Mouse (Mus musculus) lung, adult 2 months (tissue): ENCODE data around the gene Unc45b. TPM values are rescaled to one million over a fixed set of nuclear protein-coding genes. Genes with fewer than 3 reads are reported as not detected.

Source experiments
- DNase-seq: peaks from one replicate; pipeline ENCODE4 v3.0.0; 2022
- H3K4me1 ChIP-seq: fragments of 200-500 bp; 2 replicates; pipeline ENCODE4 v1.6.1; 2011; ENCODE audit warnings: low read length; ENCODE audit not compliant: control insufficient read depth, insufficient read depth
- H3K4me3 ChIP-seq: fragments of 200-500 bp; replicated peaks from 2 replicates; pipeline ENCODE3; 2011; ENCODE audit warnings: low read depth, mild to moderate bottlenecking, control low read depth, low read length; ENCODE audit errors: extremely low read depth
- CTCF ChIP-seq: fragments of 200-500 bp; IDR thresholded peaks from 2 replicates; pipeline ENCODE4 v1.5.1; 2011; ENCODE audit warnings: mild to moderate bottlenecking, low read length, control low read depth; ENCODE audit not compliant: insufficient read depth
- POLR2A ChIP-seq: fragments of 200-500 bp; IDR thresholded peaks from 2 replicates; pipeline ENCODE4 v1.6.1; 2011; ENCODE audit warnings: low read depth, mild to moderate bottlenecking, control low read depth, low read length, borderline replicate concordance; ENCODE audit errors: extremely low read depth
- WGBS: fragments of 180-500 bp; shearing (Covaris S2); methylation state at CpG from one replicate; pipeline ENCODE4 v1.1.7; 2018; 5-methylcytosine and 5-hydroxymethylcytosine counted together
- polyA plus RNA-seq: library from polyadenylated mRNA; depleted of rRNA; stranded (reverse); fragments of >200 nt; gene quantifications from 2 replicates; pipeline ENCODE4 v1.2.3, GENCODE M21; 2012

Gene Unc45b
- polyA plus RNA-seq, 1 experiment: 19.0 TPM

DNA sequence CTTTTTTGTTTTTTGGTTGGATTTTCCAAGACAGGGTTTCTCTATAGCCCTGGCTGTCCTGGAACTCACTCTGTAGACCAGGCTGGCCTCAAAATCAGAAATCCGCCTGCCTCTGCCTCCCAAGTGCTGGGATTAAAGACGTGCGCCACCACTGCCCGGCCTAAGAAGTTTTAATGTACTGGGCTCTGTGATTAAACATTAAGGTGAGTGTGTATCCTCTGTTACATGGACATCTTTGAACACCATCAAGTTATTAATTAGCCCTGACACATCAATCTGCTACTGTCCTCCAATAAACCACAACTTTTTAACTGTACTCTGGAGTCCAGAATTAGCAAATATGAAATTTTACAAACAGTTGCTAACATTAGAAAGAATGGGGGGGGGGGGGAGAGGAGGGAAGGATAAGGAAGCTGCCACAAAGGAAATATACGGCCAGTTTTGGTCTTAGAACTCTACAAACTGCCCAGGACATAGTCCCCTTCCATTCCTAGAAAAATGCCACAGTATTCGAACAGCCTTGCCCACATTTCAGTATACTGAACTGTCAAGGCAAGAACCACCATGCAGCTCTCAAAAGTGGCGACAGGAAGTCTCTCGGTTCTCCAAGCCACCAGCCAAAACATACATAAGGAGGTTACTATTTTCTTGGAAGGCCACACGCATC lies 40.7 kb upstream of the Unc45b start:
- no peak for DNase-seq
- TF ChIP-seq CTCF: no peak
- no peak for TF ChIP-seq POLR2A
- 50% methylated on average over 9 of the region's 9 CpGs for WGBS
- H3K4me1 ChIP-seq: peaks cover 5% of the 10 kb centered on the region
- peak overlapping the region; percentile 86 for H3K4me3 ChIP-seq

DNA sequence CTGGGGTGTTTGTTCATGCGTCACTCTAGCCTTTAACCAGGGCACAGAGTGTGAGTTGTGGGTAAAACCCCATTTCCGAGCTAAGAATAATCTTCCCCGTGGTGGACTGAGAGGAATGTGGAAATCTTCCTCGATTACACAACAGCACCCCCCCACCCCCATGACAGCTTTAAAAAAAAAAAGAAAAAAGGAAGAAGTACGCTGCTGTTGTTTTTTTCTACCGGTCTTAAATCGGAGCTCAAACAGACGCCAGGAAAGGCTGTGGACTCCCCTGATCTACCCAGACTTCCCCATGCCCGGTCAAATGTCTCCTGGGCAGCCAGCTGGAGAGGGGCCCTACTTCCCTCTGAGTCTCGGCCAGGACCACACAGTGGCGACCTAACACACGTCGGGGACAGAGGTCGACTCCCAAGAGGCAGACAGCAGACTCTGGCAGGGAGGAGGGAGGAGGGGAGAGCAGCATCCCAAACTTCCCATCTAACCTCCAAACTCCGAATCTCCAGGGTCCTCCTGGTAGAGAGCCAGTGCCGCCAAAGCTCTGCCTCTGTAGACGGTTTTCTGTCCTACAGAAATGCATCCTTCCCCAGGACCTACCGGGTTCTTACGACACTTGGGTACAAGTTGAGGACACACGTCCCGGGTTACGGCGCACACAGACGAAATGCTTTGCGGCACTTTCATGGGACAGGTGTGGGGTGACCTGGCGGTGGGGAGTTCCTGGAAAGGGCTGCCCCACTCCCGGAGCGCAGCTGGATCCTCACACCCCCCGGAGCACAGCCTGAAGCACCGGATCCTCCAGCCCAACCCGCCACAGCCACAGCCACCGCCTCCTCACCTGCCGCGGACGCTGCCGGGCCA lies 39.9 kb upstream of the Unc45b start:
- DNase-seq: peak; percentile 66
- Histone ChIP-seq H3K4me3 (peak overlapping the region; percentile 86), H3K4me1 (peaks cover 5% of the 10 kb centered on the region)
- 0 out of 2 replicates have a peak, but pooled peaks have one; percentile 16 for TF ChIP-seq POLR2A
- TF ChIP-seq CTCF: no peak
- 1% methylated on average over 36 of the region's 36 CpGs for WGBS

DNA sequence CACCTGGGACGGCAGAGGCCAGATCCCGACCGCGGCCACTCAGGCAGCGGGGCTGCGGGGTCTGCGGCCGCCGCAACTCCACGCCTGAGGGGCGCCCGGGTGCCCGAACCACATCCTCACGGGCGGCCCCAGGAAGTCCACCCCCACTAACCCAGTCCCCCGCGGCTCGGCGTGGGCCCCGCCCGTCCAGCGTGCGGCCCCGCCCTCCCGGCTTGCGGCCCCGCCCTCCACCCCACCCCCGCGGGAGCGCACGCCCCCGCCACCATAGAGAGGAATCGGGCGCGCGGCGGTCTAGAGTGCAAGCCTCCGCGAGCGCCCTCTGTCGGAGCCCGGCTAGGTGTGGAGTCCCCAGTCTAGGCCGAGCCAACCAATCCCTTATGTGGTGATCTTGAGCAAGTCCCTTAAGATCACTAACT lies 39.3 kb upstream of the Unc45b start, which contains the start of gene Rffl:
Gene Rffl, minus strand, starts transcription at position 180 of the 416 bp plus-strand sequence.
- DNase-seq: peak; percentile 89
- peaks cover 5% of the 10 kb centered on the region for H3K4me1 ChIP-seq
- H3K4me3 ChIP-seq: peak within 1 kb of the TSS; percentile 86
- WGBS: under 1% methylated on average over 34 of the region's 43 CpGs
- peak; percentile 61 for TF ChIP-seq CTCF
- peak; percentile 26; the same call in 1 of the 2 replicates for TF ChIP-seq POLR2A

DNA sequence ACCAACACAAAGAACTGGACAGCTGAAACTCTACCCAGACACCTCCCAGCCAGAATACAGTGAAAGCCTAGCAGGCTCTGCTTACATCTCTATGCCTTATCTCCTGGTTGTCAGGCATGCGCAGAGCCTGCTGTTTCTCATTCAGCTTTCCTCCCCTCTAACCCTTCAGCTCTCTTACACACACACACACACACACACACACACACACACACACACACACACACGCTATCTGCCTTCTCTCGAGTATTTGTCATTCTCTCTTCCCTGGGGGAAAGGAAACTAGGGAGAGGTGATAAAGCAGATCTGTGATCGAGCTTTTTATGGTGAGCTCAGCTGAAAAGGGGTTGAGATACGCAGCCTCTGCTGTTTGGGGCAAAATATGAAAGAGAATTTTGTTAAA lies 35.4 kb upstream of the Unc45b start:
- H3K4me3 ChIP-seq: no peak overlapping the region
- no peak for TF ChIP-seq CTCF
- no peak for TF ChIP-seq POLR2A
- 56% methylated on average over 5 of the region's 5 CpGs for WGBS
- DNase-seq: no peak
- H3K4me1 ChIP-seq: peaks cover under 1% of the 10 kb centered on the region; the same call in 1 of the 2 replicates

DNA sequence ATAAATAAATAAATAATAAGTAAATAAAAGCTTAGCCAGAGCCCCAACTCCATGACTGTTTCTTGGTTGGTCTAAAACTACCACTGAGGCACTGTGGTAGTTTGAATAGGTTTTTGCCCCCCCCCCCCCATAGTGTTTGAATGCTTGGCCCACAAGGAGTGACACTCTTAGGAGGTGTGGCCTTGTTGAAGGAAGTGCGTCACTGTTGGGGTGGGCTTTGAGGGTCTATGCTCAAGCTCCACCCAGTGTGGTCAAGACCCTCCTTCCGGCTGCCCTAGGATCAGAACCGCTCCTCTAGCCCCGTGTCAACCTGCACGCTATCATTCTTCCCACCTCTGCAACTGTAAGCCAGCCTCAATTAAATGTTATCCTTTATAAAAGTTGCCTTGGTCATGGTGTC lies 34.7 kb upstream of the Unc45b start:
- Histone ChIP-seq H3K4me3 (no peak overlapping the region), H3K4me1 (no peaks in the 10 kb centered on the region)
- 94% methylated on average over 5 of the region's 5 CpGs for WGBS
- no peak for DNase-seq
- TF ChIP-seq POLR2A (no peak), CTCF (no peak)

DNA sequence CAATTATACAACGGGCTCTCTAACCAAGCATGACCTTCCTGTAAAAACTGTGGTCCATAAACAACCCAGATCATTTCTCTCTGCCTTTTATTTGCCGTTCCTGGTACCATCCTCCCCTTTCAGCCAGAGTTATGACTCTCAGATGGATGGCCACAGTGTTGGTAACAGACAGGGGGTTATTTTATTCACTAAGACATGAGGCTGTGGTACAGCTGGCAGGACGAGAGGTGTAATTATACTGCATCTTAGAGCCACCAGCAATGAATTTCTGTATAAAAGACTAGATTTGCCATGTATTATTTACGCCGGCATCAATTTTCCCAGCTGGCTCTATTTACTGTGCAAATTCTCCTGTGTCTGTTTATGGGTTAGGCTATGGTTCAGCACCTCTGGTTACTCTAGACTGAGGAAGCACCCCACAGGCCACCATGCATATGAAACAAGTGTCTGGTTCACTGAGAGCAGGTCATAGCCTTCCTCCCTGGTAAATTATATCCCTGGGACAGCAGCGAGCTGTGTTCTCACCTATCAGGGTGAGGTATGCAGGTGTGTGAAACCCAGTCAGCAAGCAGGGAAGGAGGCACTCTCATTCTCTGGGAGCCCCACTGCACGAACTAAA lies 32.5 kb upstream of the Unc45b start:
- no peak for DNase-seq
- no peak for TF ChIP-seq CTCF
- no peak for TF ChIP-seq POLR2A
- Histone ChIP-seq H3K4me1 (no peaks in the 10 kb centered on the region), H3K4me3 (no peak overlapping the region)
- WGBS: 89% methylated on average over 7 of the region's 7 CpGs

DNA sequence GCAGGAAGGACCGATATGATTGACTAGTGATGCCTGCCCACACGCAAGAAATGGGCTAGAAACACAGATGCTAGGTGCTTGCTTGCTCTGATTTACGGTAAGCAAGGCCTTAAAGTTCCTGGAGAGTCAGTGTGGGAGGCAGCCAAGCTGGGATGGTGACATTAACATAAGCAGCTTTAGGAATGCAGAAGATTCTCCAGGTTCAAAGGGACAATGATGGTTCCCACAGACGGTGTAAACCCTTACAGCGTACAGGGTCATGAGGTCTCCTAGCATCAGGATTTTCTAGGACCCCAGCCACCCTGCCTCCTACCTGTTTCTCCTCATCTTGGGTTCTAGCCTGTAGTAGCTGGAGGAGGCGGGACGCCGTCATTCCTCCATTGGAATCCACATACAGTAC lies 27.2 kb upstream of the Unc45b start:
- Histone ChIP-seq H3K4me3 (no peak overlapping the region), H3K4me1 (peaks cover under 1% of the 10 kb centered on the region; the same call in 1 of the 2 replicates)
- no peak for DNase-seq
- WGBS: 81% methylated on average over 8 of the region's 8 CpGs
- TF ChIP-seq POLR2A: no peak
- TF ChIP-seq CTCF: no peak

DNA sequence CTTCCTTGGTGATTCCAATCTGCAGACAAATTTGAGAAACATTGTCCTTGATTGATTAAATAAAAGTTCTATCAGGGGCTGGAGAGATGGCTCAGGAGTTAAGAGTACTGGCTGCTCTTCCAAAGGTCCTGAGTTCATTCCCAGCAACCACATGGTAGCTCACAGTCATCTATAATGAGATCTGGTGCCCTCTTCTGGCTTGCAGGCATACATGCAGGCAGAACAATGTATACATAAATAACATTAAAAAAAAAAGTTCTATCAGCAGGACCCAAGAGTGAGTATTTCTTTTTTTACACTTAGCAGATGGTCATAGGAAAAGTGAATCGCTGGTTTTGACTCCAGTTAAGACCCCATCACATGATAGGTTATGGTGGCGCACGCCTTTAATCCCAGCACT lies 23.8 kb upstream of the Unc45b start:
- TF ChIP-seq CTCF (no peak), POLR2A (no peak)
- Histone ChIP-seq H3K4me3 (no peak overlapping the region), H3K4me1 (peaks cover 6% of the 10 kb centered on the region; the same call in 1 of the 2 replicates)
- WGBS: 88% methylated on average over 3 of the region's 3 CpGs
- no peak for DNase-seq

DNA sequence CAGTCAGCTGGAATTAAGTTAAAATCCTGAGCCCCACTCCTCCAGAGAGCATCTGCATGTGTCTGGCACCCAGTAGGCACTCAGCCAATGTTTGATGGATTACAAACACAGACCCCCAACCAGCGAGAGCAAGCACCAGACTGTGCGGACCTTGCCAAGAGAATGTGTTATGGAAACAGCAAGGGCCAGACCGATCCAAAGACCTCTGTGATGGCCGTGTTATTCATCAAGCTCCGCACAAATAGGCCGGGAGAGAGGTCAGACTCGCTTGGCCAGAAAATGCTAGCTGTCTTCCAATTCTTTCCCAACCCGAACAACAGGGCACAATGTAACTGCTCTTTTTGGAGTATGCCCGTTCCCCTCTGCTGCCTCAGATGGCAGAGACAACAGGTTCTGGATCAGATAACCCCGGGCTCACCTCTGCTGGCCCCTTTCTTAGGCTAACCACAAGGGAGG lies 21.8 kb upstream of the Unc45b start:
- TF ChIP-seq CTCF: no peak
- TF ChIP-seq POLR2A: no peak
- peaks cover 6% of the 10 kb centered on the region; the same call in 1 of the 2 replicates for H3K4me1 ChIP-seq
- 44% methylated on average over 10 of the region's 10 CpGs for WGBS
- no peak overlapping the region for H3K4me3 ChIP-seq
- no peak for DNase-seq
